Mouse (Mus musculus) spleen, adult 2 months (tissue): ENCODE measurements around the gene Eml1. TPM values are rescaled to one million over a fixed set of nuclear protein-coding genes. Genes with fewer than 3 reads are reported as not detected.

ENCODE experiments used
- DNase-seq, 2 experiments: peaks; one replicate each; pipeline versions ENCODE4 v3.0.0 to v3.0.0-alpha.2; 2012 to 2021; ENCODE audit warnings: low spot score in 2 of 2, low read depth in 1 of 2
- H3K27ac ChIP-seq: fragments of 200-500 bp; 2 replicates; pipeline ENCODE4 v1.5.1; 2012; ENCODE audit warnings: low read length, inconsistent platforms; ENCODE audit not compliant: insufficient read depth
- H3K27me3 ChIP-seq: fragments of 200-500 bp; 2 replicates; pipeline ENCODE4 v1.6.1; 2012; ENCODE audit warnings: mild to moderate bottlenecking, moderate library complexity, low read length, inconsistent platforms; ENCODE audit not compliant: control insufficient read depth, insufficient read depth
- H3K36me3 ChIP-seq: fragments of 200-500 bp; 2 replicates; pipeline ENCODE4 v1.6.1; 2012; ENCODE audit warnings: mild to moderate bottlenecking, low read length, inconsistent platforms; ENCODE audit not compliant: control insufficient read depth, insufficient read depth
- H3K4me1 ChIP-seq: fragments of 200-500 bp; 2 replicates; pipeline ENCODE4 v1.6.1; 2011; ENCODE audit warnings: inconsistent platforms; ENCODE audit not compliant: control insufficient read depth, insufficient read depth, insufficient read length
- H3K4me3 ChIP-seq: fragments of 200-500 bp; 2 replicates; pipeline ENCODE4 v1.5.1; 2011; ENCODE audit warnings: mild to moderate bottlenecking, inconsistent platforms; ENCODE audit not compliant: insufficient read depth, insufficient read length; ENCODE audit errors: extremely low read depth
- CTCF ChIP-seq: fragments of 200-500 bp; IDR thresholded peaks from 2 replicates; pipeline ENCODE4 v1.5.1; 2011; ENCODE audit warnings: mild to moderate bottlenecking, inconsistent platforms; ENCODE audit not compliant: insufficient read depth, insufficient read length, insufficient replicate concordance; ENCODE audit errors: extremely low read depth
- POLR2A ChIP-seq: fragments of 200-500 bp; IDR thresholded peaks from 2 replicates; pipeline ENCODE4 v1.6.1; 2011; ENCODE audit warnings: low read depth, low read length, inconsistent platforms
- whole genome bisulfite sequencing: fragments of 180-500 bp; shearing (Covaris S2); methylation state at CpG from one replicate; pipeline ENCODE4 v1.1.7; 2018; 5-methylcytosine and 5-hydroxymethylcytosine counted together
- polyA plus RNA-seq: library from polyadenylated mRNA; depleted of rRNA; stranded (reverse); fragments of >200 nt; gene quantifications from 2 replicates; pipeline ENCODE4 v1.2.3, GENCODE M21; 2012

Eml1 gene
- polyA plus RNA-seq, 1 experiment = 9.3 TPM

GRCm38 (mm10) chr12:108371429-108371765, 640 bp downstream of the Eml1 start:
- WGBS = 58% methylated on average over 6 of the region's 6 CpGs
- Histone ChIP-seq H3K27ac (peak overlapping the region; percentile 37; the same call in 1 of the 2 replicates), H3K36me3 (no peaks in the 10 kb centered on the region), H3K4me3 (no peak overlapping the region; the same call in 1 of the 2 replicates), H3K27me3 (no peaks in the 10 kb centered on the region), H3K4me1 (peaks cover 2% of the 10 kb centered on the region; the same call in 1 of the 2 replicates)
- TF ChIP-seq POLR2A = no peak
- no peak for TF ChIP-seq CTCF
- no peak for DNase-seq

- DNase-seq = no peak
- TF ChIP-seq CTCF (no peak), POLR2A (no peak)
- Histone ChIP-seq H3K4me1 (peaks cover 2% of the 10 kb centered on the region; the same call in 1 of the 2 replicates), H3K36me3 (no peaks in the 10 kb centered on the region), H3K4me3 (no peak overlapping the region), H3K27me3 (no peaks in the 10 kb centered on the region), H3K27ac (no peak overlapping the region)
- 89% methylated on average over 17 of the region's 17 CpGs for WGBS
Observed at GRCm38 (mm10) chr12:108372241-108372640, 1.5 kb downstream of the Eml1 start.

- no peak overlapping the region for H3K27ac ChIP-seq
- H3K4me1 ChIP-seq = peaks cover 2% of the 10 kb centered on the region; the same call in 1 of the 2 replicates
- TF ChIP-seq POLR2A (no peak), CTCF (no peak)
- 76% methylated on average over 9 of the region's 9 CpGs for WGBS
- no peak for DNase-seq
- no peak overlapping the region for H3K4me3 ChIP-seq
- no peaks in the 10 kb centered on the region for H3K27me3 ChIP-seq
- H3K36me3 ChIP-seq = no peaks in the 10 kb centered on the region
Observed at GRCm38 (mm10) chr12:108373611-108374010, 2.9 kb downstream of the Eml1 start.

- 82% methylated on average over 8 of the region's 8 CpGs for WGBS
- no peak overlapping the region for H3K4me3 ChIP-seq
- H3K4me1 ChIP-seq = peaks cover 2% of the 10 kb centered on the region; the same call in 1 of the 2 replicates
- H3K27me3 ChIP-seq = no peaks in the 10 kb centered on the region
- no peak overlapping the region for H3K27ac ChIP-seq
- no peak for TF ChIP-seq POLR2A
- no peak for TF ChIP-seq CTCF
- DNase-seq = no peak
- H3K36me3 ChIP-seq = no peaks in the 10 kb centered on the region
Observed at GRCm38 (mm10) chr12:108374689-108375088, 3.9 kb downstream of the Eml1 start.

- no peak for DNase-seq
- no peak overlapping the region for H3K4me3 ChIP-seq
- TF ChIP-seq POLR2A = no peak
- TF ChIP-seq CTCF = no peak
- 84% methylated on average over 13 of the region's 13 CpGs for WGBS
- no peaks in the 10 kb centered on the region for H3K36me3 ChIP-seq
- no peaks in the 10 kb centered on the region for H3K27me3 ChIP-seq
- H3K4me1 ChIP-seq = no peaks in the 10 kb centered on the region
- no peak overlapping the region for H3K27ac ChIP-seq
Observed at GRCm38 (mm10) chr12:108378379-108379133, 7.8 kb downstream of the Eml1 start.

GRCm38 (mm10) chr12:108386476-108387232, 15.9 kb downstream of the Eml1 start:
- WGBS = 75% methylated on average over 13 of the region's 13 CpGs
- H3K27me3 ChIP-seq = no peaks in the 10 kb centered on the region

GRCm38 (mm10) chr12:108389718-108390117, 19.0 kb downstream of the Eml1 start:
- 73% methylated on average over 3 of the region's 3 CpGs for WGBS
- Histone ChIP-seq H3K36me3 (no peaks in the 10 kb centered on the region), H3K27me3 (no peaks in the 10 kb centered on the region), H3K27ac (no peak overlapping the region), H3K4me3 (no peak overlapping the region), H3K4me1 (no peaks in the 10 kb centered on the region)
- DNase-seq = no peak
- TF ChIP-seq POLR2A (no peak), CTCF (no peak)

More at GRCm38 (mm10) chr12:108386476-108387232, 15.9 kb downstream of the Eml1 start:
- DNase-seq = no peak
- no peak for TF ChIP-seq POLR2A
- no peak overlapping the region for H3K4me3 ChIP-seq
- H3K27ac ChIP-seq = no peak overlapping the region
- H3K36me3 ChIP-seq = no peaks in the 10 kb centered on the region
- H3K4me1 ChIP-seq = no peaks in the 10 kb centered on the region
